Mouse (Mus musculus) kidney, embryonic 16.5 days (tissue): ENCODE results near the gene Tnfsf15. TPM values are rescaled to one million over a fixed set of nuclear protein-coding genes. Genes with fewer than 3 reads are reported as not detected.

Experiments
- ATAC-seq: fragments of 200-750 bp; cut with Nextera tagmentation; 2 replicates; pipeline ENCODE4 v1.8.0; 2017; ENCODE audit warnings: moderate TSS enrichment; ENCODE audit not compliant: low FRiP score, low TSS enrichment
- H3K27ac ChIP-seq: fragments of 300-500 bp; sonication (generic); 2 replicates; pipeline ENCODE4 v1.5.1; 2014; ENCODE audit warnings: low read length
- H3K27me3 ChIP-seq: fragments of 300-500 bp; sonication (generic); 2 replicates; pipeline ENCODE4 v1.6.1; 2014; ENCODE audit warnings: low read length, control low read depth, mixed read lengths; ENCODE audit not compliant: insufficient read depth
- H3K36me3 ChIP-seq: fragments of 300-500 bp; sonication (generic); 2 replicates; pipeline ENCODE4 v1.6.1; 2014; ENCODE audit warnings: low read length, control low read depth, mixed read lengths; ENCODE audit not compliant: insufficient read depth
- H3K4me1 ChIP-seq: fragments of 300-500 bp; sonication (generic); 2 replicates; pipeline ENCODE4 v1.6.1; 2014; ENCODE audit warnings: low read length, control low read depth, mixed read lengths; ENCODE audit not compliant: insufficient read depth
- H3K4me2 ChIP-seq: fragments of 300-500 bp; sonication (generic); replicated peaks from 2 replicates; pipeline ENCODE4 v1.6.1; 2014; ENCODE audit warnings: low read depth, low read length
- H3K4me3 ChIP-seq: fragments of 300-500 bp; sonication (generic); 2 replicates; pipeline ENCODE4 v1.5.1; 2014; ENCODE audit warnings: mild to moderate bottlenecking, low read length
- H3K9ac ChIP-seq: fragments of 300-500 bp; sonication (generic); replicated peaks from 2 replicates; pipeline ENCODE4 v1.6.1; 2014; ENCODE audit warnings: low read length
- H3K9me3 ChIP-seq: fragments of 300-500 bp; sonication (generic); 2 replicates; pipeline ENCODE4 v1.6.1; 2016; ENCODE audit warnings: low read length, control low read depth
- WGBS: fragments of 180-500 bp; shearing (Covaris S2); extraction: QIAGEN DNeasy Blood & Tissue Kit; methylation state at CpG from one replicate; pipeline ENCODE4 v1.1.7; 2014; 5-methylcytosine and 5-hydroxymethylcytosine counted together
- polyA plus RNA-seq: library from polyadenylated mRNA; unstranded; fragments of >200 nt; fragmentation: Nextera tagmentation; extraction: Ambion mirVana; gene quantifications from 2 replicates; pipeline ENCODE4 v1.2.1, GENCODE M21; 2015

The Tnfsf15 gene
- polyA plus RNA-seq, 1 experiment from 2014 or later, result 1.3 TPM

- Histone ChIP-seq H3K4me1 (no peaks in the 10 kb centered on the region), H3K27me3 (no peaks in the 10 kb centered on the region), H3K9ac (no peak overlapping the region), H3K4me3 (no peak overlapping the region), H3K27ac (no peak overlapping the region), H3K9me3 (no peaks in the 10 kb centered on the region), H3K36me3 (no peaks in the 10 kb centered on the region), H3K4me2 (no peak overlapping the region)
- WGBS, result 82% methylated on average over 3 of the region's 3 CpGs
- no peak for ATAC-seq
These were observed 24.2 kb upstream of the Tnfsf15 start for GRCm38 (mm10) chr4:63769161-63769560.

DNA sequence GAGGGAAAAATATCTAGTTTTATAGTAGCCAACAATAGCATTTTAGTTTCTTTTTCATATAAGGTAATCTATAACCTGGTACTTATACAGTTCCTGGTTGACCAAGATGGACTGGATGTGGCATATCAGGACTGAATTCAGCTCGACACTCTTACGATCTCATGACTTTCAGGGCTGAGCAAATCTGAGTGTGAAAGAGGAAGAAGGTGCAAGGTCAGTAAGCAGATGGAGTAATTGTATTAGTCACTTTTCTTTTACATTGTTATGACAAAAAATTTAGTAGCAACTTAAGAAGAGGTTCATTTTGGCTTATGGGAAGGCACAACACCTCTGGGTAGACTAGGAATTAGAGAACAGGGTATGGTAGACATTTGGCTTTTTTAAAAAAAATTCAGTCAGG lies 20.1 kb upstream of the Tnfsf15 start:
- H3K27me3 ChIP-seq, result no peaks in the 10 kb centered on the region
- H3K36me3 ChIP-seq, result no peaks in the 10 kb centered on the region
- no peak for ATAC-seq
- no peak overlapping the region for H3K4me3 ChIP-seq
- no peaks in the 10 kb centered on the region for H3K4me1 ChIP-seq
- WGBS, result 74% methylated on average over 2 of the region's 2 CpGs
- H3K27ac ChIP-seq, result no peak overlapping the region
- no peaks in the 10 kb centered on the region for H3K9me3 ChIP-seq
- no peak overlapping the region for H3K4me2 ChIP-seq
- H3K9ac ChIP-seq, result no peak overlapping the region

- Histone ChIP-seq H3K4me2 (no peak overlapping the region), H3K4me3 (no peak overlapping the region), H3K36me3 (no peaks in the 10 kb centered on the region), H3K9ac (no peak overlapping the region), H3K9me3 (no peaks in the 10 kb centered on the region), H3K4me1 (no peaks in the 10 kb centered on the region), H3K27ac (no peak overlapping the region), H3K27me3 (no peaks in the 10 kb centered on the region)
- WGBS, result 83% methylated on average over 3 of the region's 3 CpGs
- ATAC-seq, result no peak
These were observed 15.0 kb upstream of the Tnfsf15 start for GRCm38 (mm10) chr4:63759931-63760330.

DNA sequence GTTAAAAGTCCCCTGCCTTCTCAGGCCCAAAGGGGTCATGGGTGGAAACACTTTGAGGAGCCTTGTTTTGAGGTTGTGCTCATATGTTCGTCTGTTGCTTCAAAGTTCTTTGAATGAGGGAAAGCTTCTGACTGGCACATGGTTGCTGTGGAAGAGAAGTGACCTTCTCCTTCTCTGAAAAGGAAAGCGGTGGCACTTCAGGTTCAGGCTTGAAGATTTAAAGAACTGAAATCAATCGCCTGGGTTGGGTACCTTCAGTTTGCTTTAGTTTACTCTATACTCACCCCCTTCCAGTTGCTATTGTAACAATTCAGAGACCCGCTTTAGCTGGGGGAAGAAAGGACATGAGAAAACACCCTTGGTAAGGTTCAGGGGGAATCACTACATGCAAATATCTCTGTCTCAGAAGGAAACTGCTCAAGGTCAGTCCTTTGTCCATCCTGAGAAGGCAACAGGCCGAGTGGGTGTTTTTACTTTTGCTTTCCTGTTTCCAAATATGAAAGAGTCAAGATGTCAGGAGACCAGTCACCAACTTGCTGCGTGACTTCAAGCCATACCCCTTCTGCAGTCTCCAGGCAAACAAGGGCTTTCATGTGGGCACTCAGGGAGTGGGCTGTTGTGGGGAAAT lies 12.7 kb upstream of the Tnfsf15 start:
- no peaks in the 10 kb centered on the region for H3K27me3 ChIP-seq
- H3K4me3 ChIP-seq, result no peak overlapping the region
- H3K9me3 ChIP-seq, result no peaks in the 10 kb centered on the region
- H3K9ac ChIP-seq, result no peak overlapping the region
- peaks cover 9% of the 10 kb centered on the region for H3K4me1 ChIP-seq
- no peak overlapping the region for H3K4me2 ChIP-seq
- H3K36me3 ChIP-seq, result no peaks in the 10 kb centered on the region
- no peak overlapping the region for H3K27ac ChIP-seq
- 85% methylated on average over 6 of the region's 6 CpGs for WGBS
- no peak for ATAC-seq

- peaks cover 13% of the 10 kb centered on the region for H3K4me1 ChIP-seq
- no peak overlapping the region for H3K4me3 ChIP-seq
- peak overlapping the region; percentile 40; the same call in 1 of the 2 replicates for H3K27ac ChIP-seq
- H3K4me2 ChIP-seq, result no peak overlapping the region
- H3K36me3 ChIP-seq, result no peaks in the 10 kb centered on the region
- H3K9ac ChIP-seq, result no peak overlapping the region
- no peaks in the 10 kb centered on the region for H3K9me3 ChIP-seq
- no peak for ATAC-seq
- 66% methylated on average over 2 of the region's 2 CpGs for WGBS
- no peaks in the 10 kb centered on the region for H3K27me3 ChIP-seq
These were observed 11.2 kb upstream of the Tnfsf15 start for GRCm38 (mm10) chr4:63756072-63756471.

DNA sequence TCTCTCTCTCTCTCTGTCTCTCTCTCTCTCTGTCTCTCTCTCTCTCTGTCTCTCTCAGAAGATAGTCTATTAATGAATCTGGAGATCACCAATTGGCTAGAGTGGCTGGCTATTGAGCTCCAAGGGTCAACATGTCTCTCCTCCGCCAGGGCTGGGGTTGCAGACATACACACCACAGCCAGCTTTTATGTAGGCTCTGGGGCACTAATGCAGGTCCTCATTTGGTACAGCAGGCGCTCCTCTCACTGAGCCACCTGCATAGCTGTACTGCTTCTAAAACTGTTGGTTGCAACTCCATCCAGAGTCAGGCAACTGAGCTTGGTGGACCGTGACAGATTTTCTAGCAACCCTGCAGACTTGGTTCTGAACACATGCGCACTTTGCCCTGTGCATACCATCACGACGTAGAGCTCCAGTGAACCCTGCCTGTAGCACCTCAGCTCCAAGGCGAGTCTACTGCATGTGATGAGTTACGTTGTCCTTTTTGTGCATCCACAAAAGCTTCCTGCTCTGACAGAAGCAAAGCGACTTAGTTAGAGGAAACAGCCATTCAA lies 9.6 kb upstream of the Tnfsf15 start:
- peak; percentile 88 for ATAC-seq
- H3K27ac ChIP-seq, result no peak overlapping the region
- no peak overlapping the region for H3K4me3 ChIP-seq
- WGBS, result 57% methylated on average over 9 of the region's 9 CpGs
- H3K4me1 ChIP-seq, result peaks cover 13% of the 10 kb centered on the region
- H3K27me3 ChIP-seq, result no peaks in the 10 kb centered on the region
- no peaks in the 10 kb centered on the region for H3K36me3 ChIP-seq
- H3K9me3 ChIP-seq, result no peaks in the 10 kb centered on the region
- no peak overlapping the region for H3K9ac ChIP-seq
- H3K4me2 ChIP-seq, result no peak overlapping the region

GRCm38 (mm10) chr4:63753855-63754254 lies 8.9 kb upstream of the Tnfsf15 start:
- Histone ChIP-seq H3K4me2 (no peak overlapping the region), H3K27ac (no peak overlapping the region), H3K9ac (no peak overlapping the region), H3K9me3 (no peaks in the 10 kb centered on the region), H3K4me3 (no peak overlapping the region), H3K27me3 (no peaks in the 10 kb centered on the region), H3K36me3 (no peaks in the 10 kb centered on the region), H3K4me1 (peaks cover 13% of the 10 kb centered on the region)
- 53% methylated on average over 2 of the region's 2 CpGs for WGBS
- no peak for ATAC-seq

DNA sequence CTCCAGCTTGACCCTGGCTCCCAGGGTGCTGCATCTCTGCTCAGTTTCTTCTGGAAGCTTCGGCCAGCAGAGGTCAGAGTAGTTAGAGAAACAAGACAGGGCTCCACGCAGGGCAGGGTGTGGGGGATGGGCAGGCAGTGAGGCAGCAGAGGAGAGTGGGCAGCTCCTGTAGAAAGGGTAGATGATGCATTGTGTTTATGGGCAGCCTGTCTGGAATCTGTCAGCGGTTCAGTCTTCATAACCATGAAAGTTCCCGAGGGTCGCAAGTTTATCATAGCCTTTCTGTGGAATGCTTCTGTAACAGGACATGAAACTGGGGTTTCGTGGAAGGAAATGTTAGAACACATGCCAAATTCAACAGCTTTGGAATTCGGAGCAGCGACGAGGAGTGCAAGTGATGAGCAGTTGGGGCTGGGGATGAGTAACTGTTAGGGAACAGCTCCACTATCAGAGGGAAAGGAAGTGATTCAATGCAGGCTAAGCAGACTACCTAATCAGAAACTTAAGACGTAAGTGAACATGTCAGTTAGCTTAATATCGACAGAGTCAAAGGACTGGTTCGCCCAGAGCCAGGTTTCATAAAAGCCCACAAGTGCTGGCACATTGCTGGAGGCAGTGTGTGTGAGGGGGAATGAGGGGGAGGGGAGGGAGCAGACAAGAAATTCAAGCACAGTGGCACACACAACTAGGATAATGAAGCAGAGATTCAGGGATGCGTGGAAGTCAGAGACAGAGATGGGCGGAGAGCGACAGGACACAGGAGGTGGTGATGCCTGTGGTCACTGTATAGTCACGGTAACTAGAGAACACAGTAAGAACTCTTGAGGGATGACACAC lies 8.0 kb upstream of the Tnfsf15 start:
- H3K4me1 ChIP-seq, result peaks cover 13% of the 10 kb centered on the region
- no peaks in the 10 kb centered on the region for H3K36me3 ChIP-seq
- no peak overlapping the region for H3K4me3 ChIP-seq
- no peaks in the 10 kb centered on the region for H3K9me3 ChIP-seq
- H3K4me2 ChIP-seq, result no peak overlapping the region
- peak; percentile 56; the same call in 1 of the 2 replicates for ATAC-seq
- WGBS, result 38% methylated on average over 16 of the region's 16 CpGs
- H3K9ac ChIP-seq, result no peak overlapping the region
- no peaks in the 10 kb centered on the region for H3K27me3 ChIP-seq
- H3K27ac ChIP-seq, result peak overlapping the region; percentile 47; the same call in 1 of the 2 replicates

GRCm38 (mm10) chr4:63748061-63748730 lies 3.3 kb upstream of the Tnfsf15 start:
- ATAC-seq, result no peak
- Histone ChIP-seq H3K36me3 (no peaks in the 10 kb centered on the region), H3K4me3 (no peak overlapping the region), H3K9ac (no peak overlapping the region), H3K4me2 (no peak overlapping the region), H3K9me3 (no peaks in the 10 kb centered on the region), H3K4me1 (peaks cover 29% of the 10 kb centered on the region), H3K27ac (no peak overlapping the region), H3K27me3 (no peaks in the 10 kb centered on the region)
- 59% methylated on average over 3 of the region's 3 CpGs for WGBS
